Mouse (Mus musculus) left cerebral cortex, postnatal 14 days (tissue): ENCODE data around the gene Atad1. TPM values are rescaled to one million over a fixed set of nuclear protein-coding genes. Genes with fewer than 3 reads are reported as not detected.
"Not testable (repeated sequence)": the region's sequence is repeated elsewhere in the genome, so short reads cannot be mapped to it uniquely, and the experiment has no call there.

Experiments
- DNase-seq, 2 experiments: peaks; one replicate each; pipeline ENCODE4 v3.0.0; 2021 to 2022; ENCODE audit warnings: low spot score in 2 of 2, mixed read lengths in 1 of 2
- intact Hi-C: fragments of 180-260 bp; cut with DNase I; formaldehyde crosslinking; loops from one replicate; pipeline ENCODE4 v1.15.1; 2025
- long read RNA-seq, 2 experiments: library from polyadenylated mRNA; stranded (forward); transcript quantifications; one replicate each; pipeline ENCODE4 v2.0.0; 2021
- total RNA-seq, 2 experiments: library from RNA; stranded (reverse); gene quantifications; 2 replicates each; pipeline ENCODE4 v1.2.3; 2021

Atad1 gene
- total RNA-seq, result 100 to 1,000 TPM; 121 to 122 TPM
- long read RNA-seq, experiment 1, transcript Atad1-203 (10 exons, 3,771 nt), result major isoform, 137 of 155 reads
- long read RNA-seq, experiment 1, partial matches to known transcripts, result 11 of 155 reads
- long read RNA-seq, experiment 1, other reads (novel, unspliced or antisense), result 7 of 155 reads
- long read RNA-seq, experiment 2, transcript Atad1-203 (10 exons, 3,771 nt), result major isoform, 86 of 100 reads
- long read RNA-seq, experiment 2, partial matches to known transcripts, result 7 of 100 reads
- long read RNA-seq, experiment 2, other reads (novel, unspliced or antisense), result 7 of 100 reads

DNA sequence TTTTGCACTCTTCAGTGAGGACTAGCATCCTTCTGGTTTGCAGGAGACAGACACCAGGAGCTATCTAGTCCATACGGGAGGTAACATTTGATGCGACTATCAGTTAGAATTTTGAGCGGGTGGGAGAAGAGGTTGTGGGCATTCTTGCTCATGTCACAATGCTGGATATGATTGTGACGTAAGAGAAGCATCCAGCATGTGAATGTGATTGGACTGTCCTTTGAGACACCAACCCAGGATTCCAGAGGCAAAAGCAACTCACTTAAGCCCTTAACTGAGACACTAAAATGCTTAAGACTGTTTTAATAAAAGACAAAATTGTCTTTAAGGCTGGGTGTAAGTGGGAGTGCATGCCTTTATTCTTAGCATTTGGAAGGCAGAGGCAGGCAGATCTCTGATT lies at the start of gene Atad1:
Gene Atad1, minus strand, starts transcription at position 101 of the 400 bp plus-strand sequence.
- DNase-seq, result no peak
- intact Hi-C loops, result no loop called here

DNA sequence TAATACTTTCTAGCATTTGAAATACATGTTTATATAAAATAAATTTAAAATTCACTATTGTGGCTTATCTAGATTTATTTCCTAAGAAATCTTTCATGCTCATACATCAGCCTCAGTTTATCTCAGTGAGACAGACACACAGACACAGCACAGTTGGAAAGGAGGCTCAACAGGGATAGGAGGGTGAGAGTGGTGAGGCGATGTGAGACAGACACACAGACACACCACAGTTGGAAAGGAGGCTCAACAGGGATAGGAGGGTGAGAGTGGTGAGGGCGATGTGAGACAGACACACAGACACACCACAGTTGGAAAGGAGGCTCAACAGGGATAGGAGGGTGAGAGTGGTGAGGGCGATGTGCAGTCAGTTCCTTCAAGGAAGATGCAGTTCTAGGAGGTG lies 48.4 kb upstream of the Atad1 start:
- DNase-seq, intact Hi-C loops: not testable (repeated sequence)

DNA sequence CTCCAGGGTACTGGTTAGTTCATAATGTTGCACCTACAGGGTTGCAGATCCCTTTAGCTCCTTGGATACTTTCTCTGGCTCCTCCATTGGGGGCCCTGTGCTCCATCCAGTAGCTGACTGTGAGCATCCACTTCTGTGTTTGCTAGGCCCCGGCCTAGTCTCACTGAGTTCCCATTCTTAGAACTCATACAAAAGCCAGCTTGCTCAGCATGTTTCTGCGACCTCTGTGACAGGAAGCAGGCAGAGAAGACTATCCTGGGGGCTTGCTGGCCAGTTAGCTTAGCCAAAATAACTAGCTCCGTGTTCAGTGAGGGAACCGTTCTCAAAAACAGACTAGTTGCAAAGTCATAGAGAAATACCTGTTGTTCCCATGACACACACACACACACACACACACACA lies 47.8 kb upstream of the Atad1 start:
- peak; percentile 12 to 17 for DNase-seq
- intact Hi-C loops, result not testable (repeated sequence)

DNA sequence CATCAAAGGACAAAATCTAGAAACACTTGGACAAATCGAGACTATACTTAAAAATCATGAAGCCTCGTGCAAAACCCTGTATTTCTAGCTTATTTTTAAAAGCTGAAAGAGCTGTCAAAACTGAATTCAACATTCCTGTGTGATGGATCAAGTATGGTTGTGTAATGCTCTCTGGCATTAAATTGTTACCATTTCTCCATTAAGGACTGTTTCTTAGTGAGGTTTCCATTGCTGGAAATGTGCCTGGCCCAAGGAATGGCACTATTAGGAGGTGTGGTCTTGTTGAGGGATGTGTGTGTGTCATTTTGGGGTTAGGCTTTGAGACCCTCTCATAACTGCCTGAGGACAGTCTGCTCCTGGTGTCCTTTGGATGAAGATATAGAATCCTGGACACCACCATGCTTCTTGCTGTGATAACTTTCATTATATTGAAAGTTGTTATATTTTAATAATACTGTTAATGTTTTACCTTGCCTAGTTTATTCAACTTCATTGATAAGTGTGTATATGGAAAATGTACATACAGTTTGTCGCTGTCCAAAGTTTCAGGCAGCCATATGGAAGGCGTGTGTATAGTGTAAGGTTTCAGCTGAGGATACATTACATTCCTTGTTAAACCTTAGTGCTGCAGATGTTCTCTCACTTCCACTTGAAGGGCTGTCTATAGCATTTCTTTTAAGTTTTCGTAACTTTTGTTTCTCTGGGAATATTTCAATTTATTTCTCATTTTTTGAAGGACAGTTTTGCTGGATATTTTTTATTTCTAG lies 41.9 kb upstream of the Atad1 start:
- intact Hi-C loops, result no loop called here
- DNase-seq, result no peak

DNA sequence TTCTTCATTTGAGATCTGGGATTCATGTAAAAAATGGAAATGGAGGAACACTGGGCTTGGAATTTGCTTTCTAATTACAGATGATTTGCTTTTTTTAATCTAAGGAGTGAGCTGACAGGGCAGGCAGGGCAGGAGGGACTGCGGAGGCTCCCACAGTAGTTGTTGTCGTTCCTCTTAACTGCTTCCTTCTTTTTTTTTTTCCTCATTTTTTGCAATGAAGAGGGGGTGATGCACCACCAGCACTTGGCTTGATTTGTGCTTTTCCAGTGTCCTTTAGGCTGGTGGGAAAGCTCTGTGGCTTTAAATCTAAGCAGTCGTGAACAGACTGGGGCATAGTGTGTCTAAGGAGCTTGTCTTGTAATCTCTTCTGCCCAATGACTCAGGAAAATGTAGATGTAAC lies 39.5 kb upstream of the Atad1 start:
- DNase-seq, result no peak
- intact Hi-C loops, result no loop called here

DNA sequence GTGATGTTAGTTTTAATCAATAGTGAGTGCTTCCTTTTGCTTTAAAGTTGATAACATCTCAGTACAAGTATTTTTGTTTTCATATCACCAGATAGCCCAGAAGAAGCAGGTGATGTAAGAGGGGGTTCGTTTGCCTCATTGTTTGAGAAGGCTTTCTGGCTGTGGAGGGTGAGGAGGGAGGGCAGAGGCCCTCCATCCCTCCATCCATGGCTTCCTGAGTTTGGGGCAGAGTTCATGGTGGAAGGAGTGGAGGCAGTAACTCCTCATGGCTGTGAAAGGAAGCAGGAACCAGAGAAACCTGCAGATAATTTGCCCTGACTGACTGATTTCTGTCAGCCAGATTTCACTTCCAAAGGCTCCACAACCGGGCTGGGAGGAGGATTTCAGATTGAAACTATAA lies 38.8 kb upstream of the Atad1 start:
- no peak for DNase-seq
- intact Hi-C loops, result no loop called here

DNA sequence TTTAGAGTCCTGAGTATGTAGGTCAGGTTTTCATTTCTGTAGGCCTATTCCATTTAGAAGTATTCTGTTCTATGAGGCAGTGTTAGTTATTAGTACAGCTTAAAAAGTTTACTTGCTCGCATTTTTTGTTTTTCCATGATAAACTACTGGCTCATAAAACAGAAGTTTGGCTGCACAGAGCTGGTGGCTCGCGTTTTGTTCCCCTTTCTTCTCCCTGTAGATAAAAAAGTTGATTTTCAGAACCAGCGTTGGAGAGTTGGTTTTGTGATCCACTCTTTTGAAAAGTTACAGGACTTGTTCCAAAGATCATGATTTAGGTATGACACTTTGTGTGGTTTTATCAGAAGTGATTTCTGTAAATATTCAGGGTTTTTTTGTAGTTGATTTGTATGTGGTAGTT lies 22.9 kb upstream of the Atad1 start:
- intact Hi-C loops, result loop anchor here (5.0 kb wide), 1 partner anchor 55 kb away; no protein-coding TSS in a partner anchor
- no peak for DNase-seq

DNA sequence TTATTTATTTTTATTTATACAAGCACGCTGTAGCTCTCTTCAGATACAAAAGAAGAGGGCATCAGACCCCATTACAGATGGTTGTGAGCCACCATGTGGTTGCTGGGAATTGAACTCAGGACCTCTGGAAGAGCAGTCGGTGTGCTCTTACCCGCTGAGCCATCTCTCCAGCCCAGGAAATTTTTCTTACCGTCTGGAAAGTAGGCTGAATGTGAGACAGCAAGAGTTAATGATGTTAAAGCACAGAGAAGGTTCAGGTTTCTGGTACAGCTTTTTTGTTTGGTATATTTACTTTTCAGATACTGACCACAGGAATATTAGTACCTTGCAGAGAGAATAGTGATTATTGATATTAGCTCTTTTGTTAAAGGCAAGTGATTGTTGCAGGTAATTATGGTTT lies 21.6 kb upstream of the Atad1 start:
- DNase-seq, result no peak
- intact Hi-C loops, result loop anchor here (5.0 kb wide), 1 partner anchor 56 kb away; no protein-coding TSS in a partner anchor

DNA sequence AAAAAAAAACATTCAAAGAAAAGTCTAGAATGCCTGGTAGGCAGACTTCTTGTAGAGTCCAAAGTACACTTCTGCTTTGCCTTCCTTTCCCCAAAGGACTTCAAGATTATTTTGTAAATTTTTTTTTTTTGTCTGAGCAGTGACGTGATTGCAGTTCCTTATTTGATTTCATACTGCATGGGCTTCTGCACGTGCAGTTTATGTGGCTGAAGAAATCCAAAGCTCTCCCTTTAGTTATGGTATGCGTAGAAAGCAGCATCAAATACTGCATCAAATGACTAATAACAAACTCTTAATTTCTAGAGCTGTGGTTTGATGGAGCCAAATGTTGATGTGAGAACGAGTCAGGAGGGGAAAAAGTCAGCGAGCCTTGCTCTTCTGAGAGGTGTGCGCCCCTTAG lies 20.9 kb upstream of the Atad1 start:
- DNase-seq, result peak in 1 of 2 experiments; percentile 14
- intact Hi-C loops, result loop anchor here (5.0 kb wide), 1 partner anchor 57 kb away; no protein-coding TSS in a partner anchor

DNA sequence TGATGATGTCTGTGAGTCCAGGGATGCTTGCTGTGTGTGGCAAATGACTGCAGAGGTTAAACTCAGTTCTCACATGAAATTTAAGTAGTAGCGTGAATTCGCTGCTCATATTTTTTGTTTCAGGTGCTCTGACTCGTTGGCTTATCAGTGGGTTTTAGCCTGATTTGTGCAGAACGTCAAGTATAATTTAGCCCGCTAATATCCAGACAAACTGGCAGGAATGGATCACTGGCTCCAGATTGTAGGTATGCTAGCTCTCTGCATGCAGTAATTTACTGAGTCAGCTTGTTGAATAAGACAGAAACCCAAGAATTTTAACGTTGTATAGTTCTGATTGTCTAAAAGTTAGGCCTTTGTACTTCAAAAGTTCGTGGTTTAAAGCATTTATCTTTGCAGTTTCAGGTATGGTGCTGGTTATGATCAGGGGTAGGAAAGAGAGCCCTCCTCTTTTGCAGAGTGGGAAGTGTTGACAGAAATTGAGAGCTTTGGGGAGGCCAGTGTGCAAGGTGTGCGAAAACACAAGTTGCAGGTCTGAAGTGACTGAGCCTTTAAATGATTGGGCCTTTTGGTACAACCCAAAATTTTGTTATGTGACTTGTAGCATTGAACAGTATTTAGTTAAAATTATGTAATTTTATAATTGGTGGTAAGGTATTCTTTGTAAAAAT lies 19.9 kb upstream of the Atad1 start:
- intact Hi-C loops, result loop anchor here (5.0 to 10.0 kb wide), 5 partner anchors 47 to 605 kb away; no protein-coding TSS in a partner anchor
- DNase-seq, result no peak

DNA sequence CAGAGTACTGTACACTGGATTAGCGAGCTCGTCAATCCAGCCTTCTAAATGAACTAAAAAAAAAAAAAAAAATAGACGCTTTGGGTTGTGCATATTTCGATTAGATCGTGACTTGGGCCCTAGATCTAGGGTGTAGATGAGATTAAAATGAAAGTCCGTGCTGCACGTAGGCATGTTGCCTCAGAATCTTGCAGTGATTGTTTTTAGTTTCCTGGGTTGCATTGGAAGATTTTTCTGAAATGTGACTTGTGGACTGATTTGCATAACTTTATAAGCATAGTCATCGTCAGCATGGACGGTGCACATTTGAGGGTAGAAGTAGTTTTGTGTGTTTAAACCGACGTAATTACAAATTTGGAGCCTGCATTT lies 19.2 kb upstream of the Atad1 start:
- intact Hi-C loops, result loop anchor here (5.0 to 10.0 kb wide), 4 partner anchors 46 to 606 kb away; no protein-coding TSS in a partner anchor
- DNase-seq, result peak in 1 of 2 experiments; percentile 9

DNA sequence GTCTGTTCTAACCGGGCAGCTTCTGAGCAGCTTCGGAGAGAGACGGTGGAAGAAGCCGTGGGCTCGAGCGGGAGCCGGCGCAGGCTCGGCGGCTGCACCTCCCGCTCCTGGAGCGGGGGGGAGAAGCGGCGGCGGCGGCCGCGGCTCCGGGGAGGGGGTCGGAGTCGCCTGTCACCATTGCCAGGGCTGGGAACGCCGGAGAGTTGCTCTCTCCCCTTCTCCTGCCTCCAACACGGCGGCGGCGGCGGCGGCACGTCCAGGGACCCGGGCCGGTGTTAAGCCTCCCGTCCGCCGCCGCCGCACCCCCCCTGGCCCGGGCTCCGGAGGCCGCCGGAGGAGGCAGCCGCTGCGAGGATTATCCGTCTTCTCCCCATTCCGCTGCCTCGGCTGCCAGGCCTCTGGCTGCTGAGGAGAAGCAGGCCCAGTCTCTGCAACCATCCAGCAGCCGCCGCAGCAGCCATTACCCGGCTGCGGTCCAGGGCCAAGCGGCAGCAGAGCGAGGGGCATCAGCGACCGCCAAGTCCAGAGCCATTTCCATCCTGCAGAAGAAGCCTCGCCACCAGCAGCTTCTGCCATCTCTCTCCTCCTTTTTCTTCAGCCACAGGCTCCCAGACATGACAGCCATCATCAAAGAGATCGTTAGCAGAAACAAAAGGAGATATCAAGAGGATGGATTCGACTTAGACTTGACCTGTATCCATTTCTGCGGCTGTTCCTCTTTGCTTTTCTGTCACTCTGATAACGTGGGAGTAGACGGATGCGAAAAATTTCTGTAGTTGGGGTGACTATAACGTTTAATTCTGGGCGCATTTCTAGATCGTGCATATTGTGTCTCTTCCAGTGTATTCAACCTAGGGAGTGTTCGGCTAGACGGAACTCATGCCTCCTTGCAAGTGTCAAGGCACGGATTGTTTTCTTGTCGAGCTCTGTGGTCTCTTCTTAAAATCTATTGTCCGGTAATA lies 18.5 kb upstream of the Atad1 start:
- peak; percentile 19 to 49 for DNase-seq
- intact Hi-C loops, result loop anchor here (2.0 to 10.0 kb wide), 5 partner anchors 46 to 607 kb away; no protein-coding TSS in a partner anchor

DNA sequence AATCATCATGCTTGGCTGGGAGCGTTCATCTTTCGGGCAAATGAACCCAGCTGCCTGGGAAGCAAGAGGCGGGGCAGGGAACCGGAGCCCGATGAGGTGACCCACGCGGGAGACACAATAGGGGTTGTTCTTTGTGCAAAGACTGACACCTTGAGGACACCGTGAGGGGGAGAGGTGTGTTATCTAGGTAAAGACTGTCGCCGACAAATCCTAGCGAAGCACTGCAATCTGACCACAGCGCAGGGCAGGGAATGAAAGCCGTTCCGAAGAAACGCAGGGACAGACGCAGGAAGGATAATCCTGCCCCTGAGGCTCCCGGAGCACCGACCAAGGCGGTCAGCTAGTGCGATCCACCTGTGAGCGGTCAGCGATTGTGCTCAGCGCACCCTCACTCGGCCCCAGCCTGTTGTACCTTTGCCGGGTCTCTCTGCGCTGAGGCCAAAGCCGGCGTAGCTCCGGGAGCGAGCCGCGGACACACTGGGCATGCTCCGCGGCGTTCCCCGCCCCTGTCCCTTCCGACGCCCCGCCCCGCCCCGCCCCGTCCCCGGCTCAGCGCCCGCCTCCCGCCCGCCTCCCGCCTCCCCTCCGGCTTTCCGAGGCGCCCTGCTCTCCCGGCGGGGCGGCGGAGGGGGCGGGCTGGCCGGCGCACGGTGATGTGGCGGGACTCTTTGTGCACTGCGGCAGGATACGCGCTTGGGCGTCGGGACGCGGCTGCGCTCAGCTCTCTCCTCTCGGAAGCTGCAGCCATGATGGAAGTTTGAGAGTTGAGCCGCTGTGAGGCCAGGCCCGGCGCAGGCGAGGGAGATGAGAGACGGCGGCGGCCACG lies 17.5 kb upstream of the Atad1 start, which contains the start of gene Pten:
Gene Pten, plus strand, starts transcription at position 598 of the 826 bp plus-strand sequence.
- intact Hi-C loops, result loop anchor here (2.0 to 10.0 kb wide), 5 partner anchors 45 to 608 kb away; no protein-coding TSS in a partner anchor
- DNase-seq, result peak; percentile 95 to 98

DNA sequence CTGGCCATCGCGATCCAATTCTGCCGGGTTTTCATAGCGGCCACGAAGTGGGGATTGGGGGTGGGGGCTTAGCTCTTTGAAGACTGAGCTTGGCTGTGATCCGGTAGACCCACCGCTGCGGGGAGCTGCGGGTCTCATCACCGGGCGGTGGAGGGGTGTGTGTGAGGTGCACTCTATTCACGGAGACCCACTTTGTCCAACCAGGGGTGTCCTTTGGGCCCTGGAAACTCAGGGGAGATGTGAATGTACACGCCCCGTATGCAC lies 17.0 kb upstream of the Atad1 start:
- intact Hi-C loops, result loop anchor here (2.0 to 10.0 kb wide), 5 partner anchors 44 to 608 kb away; no protein-coding TSS in a partner anchor
- no peak for DNase-seq

DNA sequence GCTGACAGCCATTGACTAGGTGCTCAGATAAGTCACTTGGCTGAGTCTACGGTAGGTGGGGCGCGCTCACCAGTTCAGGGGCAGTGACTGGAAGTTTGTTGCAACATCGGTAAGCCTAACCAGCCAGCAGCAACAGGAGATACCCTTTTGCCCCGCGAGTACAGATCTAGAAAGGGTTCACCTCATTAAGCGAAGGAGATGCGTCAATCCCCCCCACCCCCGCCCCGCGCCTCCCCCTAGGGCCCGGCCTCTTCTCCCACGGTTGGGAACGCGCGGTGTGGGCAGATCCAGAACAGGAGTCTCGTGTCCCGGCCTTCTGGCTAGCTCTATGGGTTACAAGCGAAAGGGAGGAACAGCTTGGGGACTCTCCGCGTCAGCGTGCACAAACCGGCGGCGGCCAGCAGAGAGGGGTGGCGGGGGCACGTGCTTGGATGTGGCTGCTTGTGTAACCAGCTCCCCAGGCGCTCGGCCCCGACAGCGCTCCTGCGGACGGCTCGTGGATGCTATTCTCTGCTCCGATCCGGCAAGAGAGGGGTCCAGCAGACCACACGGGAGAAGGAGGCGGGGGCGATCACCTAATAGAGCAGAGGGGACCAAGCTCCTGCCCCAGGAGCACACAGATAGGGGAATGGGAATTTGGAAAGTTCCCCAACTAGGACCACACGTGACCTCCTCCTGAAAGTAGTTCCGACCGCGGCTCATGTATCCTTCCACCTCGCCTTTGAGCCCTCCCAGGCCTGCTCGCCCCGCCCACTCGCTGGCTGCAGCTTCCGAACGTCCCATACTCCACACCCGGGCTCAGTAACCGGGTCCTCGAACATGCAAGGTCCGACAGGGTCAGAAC lies 16.4 kb upstream of the Atad1 start:
- DNase-seq, result peak; percentile 97
- intact Hi-C loops, result loop anchor here (2.0 to 10.0 kb wide), 5 partner anchors 44 to 609 kb away; no protein-coding TSS in a partner anchor

DNA sequence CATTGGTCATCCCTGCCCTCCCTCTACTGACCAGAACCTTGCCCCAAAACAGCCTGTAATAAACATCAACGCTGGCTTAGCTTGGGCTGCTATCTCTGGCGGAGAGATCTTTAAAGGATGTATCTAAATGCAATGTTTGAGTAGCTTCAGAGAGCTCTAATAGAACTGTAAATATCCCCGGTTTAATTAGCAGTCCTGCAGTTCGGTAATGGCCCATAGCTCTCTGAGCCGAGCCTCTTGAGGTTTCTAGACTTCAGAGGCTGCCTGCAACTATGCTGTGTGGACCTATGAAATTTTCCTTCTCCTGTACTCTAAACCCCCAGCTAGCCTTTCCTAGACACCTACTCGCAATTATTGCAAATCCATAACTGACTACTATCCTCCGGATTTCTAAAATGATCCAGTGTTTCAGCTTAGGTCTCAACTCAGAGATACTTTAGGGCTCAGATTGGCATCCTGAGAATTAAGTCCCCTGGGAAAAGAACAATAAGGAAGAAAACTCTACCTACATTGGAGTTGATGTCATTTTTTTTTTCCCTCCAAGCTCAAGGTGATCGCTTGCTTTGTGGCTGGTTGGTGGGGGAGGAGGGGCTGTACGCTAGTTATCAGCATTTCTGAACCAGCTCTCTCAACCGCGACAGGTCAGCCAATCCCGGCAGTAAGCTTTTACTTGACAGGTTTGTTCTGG lies 15.7 kb upstream of the Atad1 start:
- no peak for DNase-seq
- intact Hi-C loops, result loop anchor here (5.0 to 10.0 kb wide), 4 partner anchors 43 to 610 kb away; no protein-coding TSS in a partner anchor
